Mouse (Mus musculus) lung, postnatal 25 days (tissue): ENCODE measurements at regions not wholly inside any gene's neighbourhood (a gene's known extent, or its start where the extent isn't known, plus 50 kb on each side); places are given as distances from the start of the nearest gene placed in this dataset.
"Not testable (repeated sequence)": the region's sequence is repeated elsewhere in the genome, so short reads cannot be mapped to it uniquely, and the experiment has no call there.

Experiments
- DNase-seq: peaks from one replicate; pipeline ENCODE4 v3.0.0; 2022; ENCODE audit warnings: low spot score

DNA sequence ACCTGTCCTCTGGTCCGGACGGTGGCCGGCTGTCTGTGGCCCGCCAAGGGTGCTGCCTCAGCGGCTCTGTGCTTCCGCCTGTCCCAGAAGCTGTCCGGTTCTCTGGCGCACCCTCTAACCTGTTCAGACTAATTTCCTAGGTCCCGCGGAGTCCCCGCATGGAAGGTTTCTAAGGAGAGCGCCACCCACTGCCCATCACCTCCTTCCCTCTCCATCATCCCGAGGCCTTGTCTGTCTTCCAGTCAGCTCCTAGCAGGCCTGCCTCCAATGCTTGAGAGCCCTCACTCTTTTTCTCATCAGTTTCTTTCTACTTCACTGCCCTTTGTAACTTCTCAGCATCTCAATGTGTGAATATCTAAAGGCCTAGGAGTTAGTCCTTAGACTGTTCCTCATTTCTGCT, 86.4 kb upstream of the Zfp746 start:
- DNase-seq = not testable (repeated sequence)

DNA sequence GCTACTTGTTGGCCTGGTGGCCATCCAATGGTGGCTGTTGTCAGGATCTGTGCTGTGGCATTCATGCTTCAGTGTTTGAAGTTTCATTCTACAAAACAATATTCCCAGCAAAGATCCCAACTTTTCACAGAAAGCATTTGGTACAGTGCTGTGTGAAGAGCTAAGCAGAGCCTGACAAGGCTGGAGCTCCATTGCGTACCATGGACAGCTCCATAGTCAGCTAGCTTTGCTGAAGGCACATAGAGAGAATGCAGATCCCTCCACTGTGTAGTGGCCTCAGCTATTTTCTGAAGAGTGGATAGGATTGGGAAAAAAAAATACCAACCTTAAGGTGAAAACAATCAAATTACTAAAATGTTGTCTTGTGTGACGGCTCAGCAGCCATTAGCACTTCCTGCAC, 50.5 kb upstream of the Zfp746 start:
- no peak for DNase-seq
